Mouse (Mus musculus): ENCODE data around the gene Pla1a.

DNA sequence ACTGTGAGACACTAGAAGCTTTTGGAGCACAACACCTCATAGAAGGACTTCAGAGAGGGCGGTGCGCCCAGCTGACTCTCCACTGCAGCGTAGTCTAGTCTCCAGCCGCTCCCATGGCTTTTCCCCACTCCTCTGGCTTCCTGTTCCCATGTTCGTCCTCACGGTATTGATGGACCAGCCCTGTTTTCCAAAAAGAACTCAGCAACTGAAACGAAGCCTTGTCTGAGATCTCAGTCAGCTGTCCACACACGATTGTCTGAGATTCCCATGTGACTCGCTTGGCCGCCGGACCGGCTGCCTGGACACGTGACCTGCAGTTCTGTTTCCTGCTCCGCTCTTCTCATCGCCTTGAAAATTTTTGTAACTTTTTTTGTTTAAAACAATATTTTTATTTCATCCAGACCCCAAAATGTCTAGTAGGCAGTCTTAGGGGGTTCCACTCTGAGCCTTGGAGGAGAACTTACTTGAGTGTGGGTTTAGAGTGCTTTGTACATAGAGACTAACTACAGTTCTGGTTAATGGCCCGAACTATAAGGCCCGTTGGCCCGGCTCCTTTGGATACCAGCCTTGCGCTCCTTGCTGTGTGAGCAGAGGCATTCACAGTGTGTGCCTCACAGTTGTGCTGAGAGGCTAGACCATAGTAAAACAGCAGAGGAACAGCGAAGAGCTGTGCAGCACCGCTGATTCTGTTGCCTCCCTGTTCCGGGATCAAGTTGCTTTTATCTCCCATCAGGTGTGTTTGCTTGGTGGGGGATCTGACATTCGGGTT lies 40.6 kb downstream of the Pla1a start:
- TF ChIP-seq POLR2A (IDR thresholded peaks at IDR 0.05; ENCODE audit: extremely low read depth, insufficient read depth, low read length) (no peak), CTCF (IDR thresholded peaks at IDR 0.05; ENCODE audit: low read depth, low read length) (no peak)

Measured in liver, adult 2 months (tissue).